Mouse (Mus musculus) embryonic fibroblast, embryonic 13.5 days (primary cell): ENCODE measurements around the gene Fancc.

Source experiments
- CTCF ChIP-seq: IDR thresholded peaks from 2 replicates; pipeline ENCODE4 v1.5.1; 2011; ENCODE audit warnings: mild to moderate bottlenecking, control low read depth, low read length, moderate library complexity, borderline replicate concordance; ENCODE audit not compliant: insufficient read depth
- POLR2A ChIP-seq: IDR thresholded peaks from 2 replicates; pipeline ENCODE4 v1.6.1; 2011; ENCODE audit warnings: low read depth, mild to moderate bottlenecking, control low read depth, low read length, moderate library complexity

GRCm38 (mm10) chr13:63515542-63515941 is 18.5 kb upstream of the Fancc start:
- no peak for TF ChIP-seq CTCF
- no peak for TF ChIP-seq POLR2A
